Mouse (Mus musculus): ENCODE data around the gene Chchd3.

Gene Chchd3

GRCm38 (mm10) chr6:33059735-33060576 is at the start of gene Chchd3:
Chchd3 (minus strand) TSS chr6:33060260.
- peak; percentile 92 for DNase-seq

DNA sequence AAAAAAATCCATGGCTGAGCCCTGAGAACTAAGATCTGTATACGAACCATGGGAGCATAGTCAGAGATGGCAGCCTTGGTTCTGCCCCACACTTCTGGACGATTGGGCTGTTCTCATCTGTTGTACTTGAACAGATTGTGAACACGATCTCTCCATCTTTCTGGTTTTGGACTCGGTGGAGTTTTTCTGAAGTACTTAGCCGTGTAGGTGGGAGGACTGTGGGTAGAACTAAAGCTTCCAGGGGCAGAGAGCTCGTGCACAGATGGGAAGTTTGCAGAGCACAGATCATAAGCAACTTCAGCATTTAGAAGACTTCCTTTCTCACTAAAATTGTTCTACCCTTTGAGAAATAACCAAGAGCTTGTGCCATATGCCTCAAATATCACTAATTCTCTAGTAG is 44.6 kb upstream of the Chchd3 start:
- no peak for DNase-seq

DNA sequence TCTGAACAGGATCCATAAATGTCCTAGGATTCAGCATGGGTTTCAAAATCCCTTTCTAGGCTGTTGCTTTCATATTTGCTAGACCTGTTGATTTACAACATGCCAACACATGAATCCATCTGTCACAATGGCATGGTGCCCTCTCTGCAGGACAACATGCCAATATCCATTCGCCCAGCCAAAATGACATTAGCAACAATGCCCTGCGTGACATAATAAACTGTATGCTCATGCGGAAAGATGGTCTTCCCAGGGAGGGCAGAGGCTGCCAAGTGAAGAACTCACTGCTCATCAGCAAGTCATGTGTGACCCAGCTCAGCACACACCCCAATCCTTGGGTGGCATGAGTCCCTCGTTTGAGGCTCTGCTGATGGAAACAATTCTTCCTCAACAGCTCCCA is 38.8 kb upstream of the Chchd3 start:
- DNase-seq = no peak

DNA sequence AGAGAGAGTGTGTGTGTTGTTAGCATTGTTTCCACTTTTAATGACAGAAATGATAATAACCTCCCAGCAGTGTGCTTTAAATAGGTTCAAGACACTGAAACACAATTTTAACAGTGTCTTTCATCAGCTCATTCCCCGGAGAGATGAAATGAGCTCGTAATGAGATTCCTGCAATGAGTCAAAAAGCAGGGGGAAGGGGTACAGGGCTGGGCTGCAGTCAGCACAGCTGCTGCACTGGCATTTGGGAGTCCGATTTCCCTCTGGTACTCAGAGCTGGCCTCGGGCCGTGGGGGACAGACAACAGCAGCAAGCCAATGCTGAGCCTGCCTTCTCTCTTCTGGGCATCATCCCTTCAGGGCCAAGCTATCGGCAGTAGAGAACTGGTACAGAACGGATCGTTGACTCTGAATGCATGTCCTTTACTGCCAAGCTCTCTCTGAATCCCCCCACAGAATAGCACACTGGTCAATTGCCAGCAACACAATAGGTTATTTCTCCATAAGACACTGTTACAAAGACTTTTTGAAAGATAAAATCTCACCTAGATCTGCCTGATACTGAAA is 34.7 kb upstream of the Chchd3 start:
- peak; percentile 14 for DNase-seq

DNA sequence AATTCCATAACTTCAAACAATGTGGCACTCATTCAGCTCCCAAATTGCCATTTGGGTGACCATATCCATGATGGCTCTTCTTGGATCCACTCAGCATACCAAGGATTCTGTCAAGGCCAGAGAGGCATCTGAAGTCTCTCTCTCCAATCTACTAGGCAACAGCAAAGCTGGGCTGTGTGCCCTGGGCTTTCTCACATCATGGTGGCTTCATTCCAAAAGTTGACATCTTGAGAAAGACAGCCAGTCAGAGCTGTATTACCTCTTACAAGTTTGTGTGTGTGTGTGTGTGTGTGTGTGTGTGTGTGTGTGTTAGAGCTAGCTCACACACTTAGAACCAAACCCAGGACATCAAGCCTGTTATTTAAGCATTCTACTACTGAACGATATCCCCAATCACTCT is 20.1 kb upstream of the Chchd3 start:
- no peak for DNase-seq

DNA sequence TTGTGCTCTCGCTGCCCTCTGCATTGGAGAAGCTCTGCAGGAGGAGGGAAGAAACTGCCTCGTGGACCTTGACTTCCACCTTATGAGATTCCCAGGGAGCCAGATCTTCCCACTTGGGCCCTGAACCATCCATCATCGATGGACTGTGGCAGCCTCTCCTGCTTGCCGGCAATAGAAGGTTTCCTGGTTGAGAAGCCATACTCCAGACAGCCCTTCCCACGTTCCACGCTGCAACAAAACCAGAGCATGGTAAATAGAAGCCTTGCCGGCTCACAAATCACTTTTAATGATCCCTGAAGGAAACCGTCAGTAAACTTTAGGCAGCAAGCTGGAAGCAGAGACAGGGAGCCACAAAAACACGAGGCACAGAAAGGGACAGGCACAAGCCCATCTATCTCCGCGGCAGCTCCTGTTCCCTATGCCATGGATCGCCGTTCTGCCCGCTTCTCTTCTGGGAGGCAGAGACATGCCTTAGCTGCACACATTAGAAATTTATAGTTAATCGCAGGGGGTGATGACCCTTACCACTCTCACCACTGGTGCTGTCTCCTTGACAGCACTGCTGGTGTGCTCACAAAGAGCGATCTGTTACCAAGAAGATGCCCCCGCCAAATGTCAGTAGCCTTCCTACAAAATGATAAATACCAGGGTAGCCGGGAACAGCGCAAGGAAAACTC is 18.3 kb upstream of the Chchd3 start:
- DNase-seq = no peak

GRCm38 (mm10) chr6:33066462-33066861 is 6.4 kb upstream of the Chchd3 start:
- no peak for DNase-seq

GRCm38 (mm10) chr6:33059276-33059675 is 784 bp downstream of the Chchd3 start:
- no peak for DNase-seq

GRCm38 (mm10) chr6:33056392-33056791 is 3.7 kb downstream of the Chchd3 start:
- no peak for DNase-seq

DNA sequence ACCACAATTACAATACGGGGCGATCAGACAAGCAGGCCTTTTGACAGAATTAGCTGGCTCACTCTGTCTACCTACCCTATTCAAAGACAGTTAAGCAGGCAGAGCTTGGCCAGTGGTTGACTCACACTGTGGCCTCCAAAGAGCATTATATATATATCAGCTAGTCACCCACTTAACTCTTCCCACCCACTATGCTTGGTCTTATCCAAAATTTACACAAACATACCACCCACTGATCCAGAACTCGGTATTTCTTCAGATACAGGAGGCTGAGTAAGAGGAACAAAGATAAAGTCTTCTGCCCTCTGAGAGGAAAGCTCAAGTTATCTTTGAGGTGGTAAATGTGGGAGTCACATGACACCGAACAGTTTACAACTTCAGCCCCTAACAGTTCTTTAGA is 4.4 kb downstream of the Chchd3 start:
- no peak for DNase-seq

GRCm38 (mm10) chr6:33054946-33055345 is 5.1 kb downstream of the Chchd3 start:
- DNase-seq = no peak

DNA sequence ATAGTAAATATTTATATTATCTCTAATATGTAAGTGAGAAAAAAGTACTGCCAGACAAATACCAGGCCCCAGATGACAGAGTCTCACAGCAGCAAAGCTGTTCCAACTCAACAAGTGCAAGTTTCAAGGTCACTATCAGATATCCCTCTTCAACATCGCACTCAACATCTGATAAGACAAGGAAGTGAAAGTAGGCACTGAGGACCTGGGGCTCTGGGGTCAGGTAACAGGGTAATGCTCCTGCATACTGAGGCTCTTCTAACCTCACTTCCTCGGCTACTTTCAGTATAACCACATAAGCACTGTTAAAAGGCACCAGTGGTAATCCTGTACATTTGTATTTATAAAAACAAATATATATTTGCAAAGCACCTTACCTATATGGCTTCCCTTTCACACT is 8.4 kb downstream of the Chchd3 start:
- DNase-seq = no peak

GRCm38 (mm10) chr6:33049705-33050420 is 10.2 kb downstream of the Chchd3 start:
- DNase-seq = no peak

DNA sequence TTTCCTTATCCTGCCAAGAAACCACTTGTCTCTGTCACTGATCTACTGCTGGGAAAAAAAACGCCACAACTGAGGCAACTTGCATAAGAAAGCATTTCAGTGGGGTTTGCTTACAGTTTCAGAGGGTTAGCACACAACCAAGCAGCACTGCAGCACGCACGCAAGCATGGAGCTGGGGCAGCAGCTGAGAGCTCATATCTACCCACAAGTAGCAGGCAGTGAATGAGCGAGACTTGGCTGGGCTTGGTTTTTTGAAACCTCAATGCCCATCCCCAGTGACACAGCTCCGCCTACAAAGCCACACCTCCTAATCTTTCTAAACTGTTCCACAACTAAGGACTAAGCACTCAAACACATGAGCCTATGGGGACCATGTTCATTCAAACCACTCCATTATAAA is 16.6 kb downstream of the Chchd3 start:
- DNase-seq = no peak

DNA sequence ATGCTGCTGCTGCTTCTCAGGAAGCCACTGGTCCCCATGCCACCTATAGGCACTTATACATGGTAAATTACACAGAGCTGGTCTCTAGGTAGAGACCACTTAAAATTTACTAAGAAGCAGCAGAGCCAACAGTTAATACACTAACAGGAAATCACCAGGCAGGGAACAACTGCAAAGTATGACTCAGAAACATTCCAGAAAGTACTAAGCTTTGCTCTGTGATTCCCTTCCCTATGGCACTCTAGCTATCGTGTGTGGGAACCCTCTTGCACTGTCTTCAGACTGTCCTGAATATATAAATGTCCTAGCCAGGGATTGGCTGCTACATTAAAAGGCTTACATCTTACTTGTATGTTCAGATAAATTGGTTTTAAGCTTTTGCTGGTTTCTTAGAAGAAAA is 17.2 kb downstream of the Chchd3 start:
- DNase-seq = no peak

DNA sequence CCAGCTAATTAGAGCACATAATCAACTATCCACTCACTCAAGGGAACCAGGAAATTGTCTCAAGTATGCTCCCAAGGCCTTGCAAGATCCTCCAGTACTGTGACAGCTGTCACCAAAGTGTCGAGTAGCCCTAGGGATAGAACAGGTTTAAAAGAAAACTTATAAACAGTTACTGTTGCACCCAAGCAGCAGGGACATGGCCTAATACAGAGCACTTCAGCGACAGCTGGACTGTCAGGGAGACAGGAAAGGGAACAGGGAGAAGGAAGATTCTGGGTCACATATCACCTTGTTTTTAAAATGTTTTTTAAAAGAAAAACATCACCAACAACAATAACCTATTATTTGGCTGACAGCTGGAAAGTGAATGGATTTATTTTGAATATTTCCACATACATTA is 18.1 kb downstream of the Chchd3 start:
- no peak for DNase-seq

- DNase-seq = no peak
Measured at GRCm38 (mm10) chr6:33040360-33041090, 19.5 kb downstream of the Chchd3 start.

DNA sequence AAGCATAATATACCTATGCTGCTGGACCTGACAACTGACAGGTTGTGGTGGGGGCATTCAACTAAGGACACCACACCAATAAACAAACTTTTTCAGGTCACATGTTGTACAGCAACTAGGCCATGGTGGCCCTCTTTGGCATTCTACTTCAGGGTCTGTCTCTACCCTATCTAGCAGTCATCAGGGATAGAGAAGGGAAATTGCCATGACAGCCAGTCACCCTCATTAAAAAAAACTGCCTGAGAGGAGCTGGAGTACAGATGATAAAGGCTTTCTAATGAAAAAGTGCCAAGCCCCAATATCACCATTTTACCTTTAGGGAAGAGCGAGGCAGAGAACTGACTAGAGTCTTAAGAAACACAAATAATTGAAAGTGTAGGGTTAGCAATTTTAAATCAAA is 27.5 kb downstream of the Chchd3 start:
- DNase-seq = no peak

- DNase-seq = no peak
Measured at GRCm38 (mm10) chr6:33031631-33032030, 28.4 kb downstream of the Chchd3 start.

- DNase-seq = no peak
Measured at GRCm38 (mm10) chr6:33028296-33028695, 31.8 kb downstream of the Chchd3 start.

DNA sequence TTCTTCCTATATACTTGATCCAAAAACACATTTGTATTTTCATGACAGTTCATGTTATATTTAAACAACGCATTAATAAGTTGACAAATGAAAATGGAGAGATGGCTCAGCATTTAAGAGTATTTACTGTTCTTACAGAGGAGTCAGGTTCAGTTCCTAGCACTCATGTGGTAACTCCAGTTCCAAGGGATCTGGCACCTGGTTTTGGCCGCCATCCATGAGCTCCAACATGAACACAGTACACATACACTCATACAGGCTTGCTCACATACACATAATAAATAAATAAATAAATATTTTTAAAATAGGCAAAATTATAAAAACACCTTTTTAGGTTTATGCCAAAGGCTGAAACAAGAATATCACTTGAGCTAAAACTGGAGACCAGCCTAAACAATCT is 35.0 kb downstream of the Chchd3 start:
- no peak for DNase-seq

DNA sequence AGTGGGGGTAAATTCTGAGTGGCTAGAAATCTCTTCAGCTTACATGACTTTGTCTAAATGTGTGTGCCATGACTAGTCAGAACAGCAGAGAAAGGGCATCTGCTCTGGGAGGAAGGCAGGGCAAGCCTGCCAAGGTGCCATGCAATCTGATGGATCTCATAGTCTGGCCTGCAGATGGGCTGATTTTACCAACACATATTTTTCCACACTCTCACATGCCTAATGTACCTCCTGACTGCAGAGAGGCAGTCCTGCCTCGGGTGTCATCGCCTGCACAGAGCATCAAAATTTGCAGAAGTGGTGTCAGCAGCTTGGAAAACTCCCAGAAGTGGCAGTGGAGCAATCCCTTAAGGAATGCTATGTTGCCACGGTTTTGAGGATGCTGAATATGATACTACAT is 55.5 kb downstream of the Chchd3 start:
- no peak for DNase-seq

- no peak for DNase-seq
Measured at GRCm38 (mm10) chr6:33002988-33003387, 57.1 kb downstream of the Chchd3 start.

Measured in right cerebral cortex, postnatal 14 days (tissue).